Mouse (Mus musculus) forebrain, embryonic 15.5 days (tissue): ENCODE results near the gene Naip2. TPM values are rescaled to one million over a fixed set of nuclear protein-coding genes. Genes with fewer than 3 reads are reported as not detected.
"Not testable (repeated sequence)": the region's sequence is repeated elsewhere in the genome, so short reads cannot be mapped to it uniquely, and the experiment has no call there.

Source experiments
- ATAC-seq: fragments of 200-750 bp; cut with Nextera tagmentation; replicated peaks from 2 replicates; pipeline ENCODE4 v1.8.0; 2017; ENCODE audit warnings: mild to moderate bottlenecking, moderate TSS enrichment, moderate library complexity
- H3K27ac ChIP-seq: fragments of 300-500 bp; sonication (generic); replicated peaks from 2 replicates; pipeline ENCODE4 v1.5.1; 2015; ENCODE audit warnings: mild to moderate bottlenecking, inconsistent platforms
- H3K27me3 ChIP-seq: fragments of 300-500 bp; sonication (generic); 2 replicates; pipeline ENCODE4 v1.6.1; 2015; ENCODE audit warnings: inconsistent platforms
- H3K36me3 ChIP-seq: fragments of 300-500 bp; sonication (generic); 2 replicates; pipeline ENCODE4 v1.6.1; 2015; ENCODE audit warnings: mild to moderate bottlenecking, inconsistent platforms
- H3K4me1 ChIP-seq: fragments of 300-500 bp; sonication (generic); 2 replicates; pipeline ENCODE4 v1.6.1; 2015; ENCODE audit warnings: inconsistent platforms
- H3K4me2 ChIP-seq: fragments of 300-500 bp; sonication (generic); replicated peaks from 2 replicates; pipeline ENCODE4 v1.6.1; 2015; ENCODE audit warnings: mild to moderate bottlenecking, inconsistent platforms
- H3K4me3 ChIP-seq: fragments of 300-500 bp; sonication (generic); 2 replicates; pipeline ENCODE4 v1.5.1; 2015; ENCODE audit warnings: mild to moderate bottlenecking, inconsistent platforms
- H3K9ac ChIP-seq: fragments of 300-500 bp; sonication (generic); replicated peaks from 2 replicates; pipeline ENCODE4 v1.6.1; 2015; ENCODE audit warnings: mild to moderate bottlenecking, inconsistent platforms
- H3K9me3 ChIP-seq: fragments of 300-500 bp; sonication (generic); 2 replicates; pipeline ENCODE4 v1.6.1; 2016; ENCODE audit warnings: inconsistent platforms
- WGBS: fragments of 180-500 bp; shearing (Covaris S2); methylation state at CpG from one replicate; pipeline ENCODE4 v1.1.7; 2015; ENCODE audit warnings: mixed read lengths; 5-methylcytosine and 5-hydroxymethylcytosine counted together
- polyA plus RNA-seq: library from polyadenylated mRNA; unstranded; fragments of >200 nt; fragmentation: Nextera tagmentation; extraction: Ambion mirVana; gene quantifications from 2 replicates; pipeline ENCODE4 v1.2.1, GENCODE M21; 2015

The Naip2 gene
- polyA plus RNA-seq, result 0.05 TPM in 1 of 2 replicates, not detected in the other

DNA sequence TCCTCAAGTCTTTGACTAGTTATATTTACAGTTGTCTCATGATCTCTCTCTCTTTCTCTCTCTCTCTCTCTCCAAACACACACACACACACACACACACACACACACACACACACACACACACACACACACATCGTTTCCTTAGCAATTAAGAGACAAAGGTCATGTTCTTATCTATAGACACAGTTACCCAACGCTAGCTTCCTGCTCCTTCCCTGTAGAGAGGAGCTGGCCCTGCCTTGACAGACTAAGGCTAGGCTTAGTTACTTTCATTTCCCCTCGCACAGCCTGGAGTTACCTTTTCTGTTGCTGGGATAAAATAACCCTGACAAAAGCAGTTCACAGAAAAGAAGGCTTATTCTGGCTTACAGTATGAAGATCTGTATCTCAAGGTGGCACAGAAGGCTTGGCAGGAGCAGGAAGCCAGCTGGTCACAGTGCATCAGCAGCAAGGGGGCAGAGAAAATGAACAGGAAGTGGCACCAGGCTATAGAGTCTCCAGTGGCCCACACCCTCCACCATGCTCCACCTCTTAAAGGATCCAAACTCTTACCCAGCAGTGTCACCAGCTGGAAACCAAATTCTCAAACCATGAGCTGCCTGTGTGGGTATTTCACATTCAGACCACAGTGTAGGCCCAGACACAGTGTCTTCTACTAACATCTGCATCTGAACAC lies at the start of gene Naip2:
Gene Naip2 (minus strand): TSS at position 434 of the 675 bp plus-strand sequence.
- not testable (repeated sequence) for H3K4me1 ChIP-seq, H3K36me3 ChIP-seq, H3K4me3 ChIP-seq, H3K27me3 ChIP-seq, H3K4me2 ChIP-seq, H3K27ac ChIP-seq, H3K9me3 ChIP-seq, H3K9ac ChIP-seq, ATAC-seq
- 68% methylated on average over 3 of the region's 3 CpGs for WGBS

DNA sequence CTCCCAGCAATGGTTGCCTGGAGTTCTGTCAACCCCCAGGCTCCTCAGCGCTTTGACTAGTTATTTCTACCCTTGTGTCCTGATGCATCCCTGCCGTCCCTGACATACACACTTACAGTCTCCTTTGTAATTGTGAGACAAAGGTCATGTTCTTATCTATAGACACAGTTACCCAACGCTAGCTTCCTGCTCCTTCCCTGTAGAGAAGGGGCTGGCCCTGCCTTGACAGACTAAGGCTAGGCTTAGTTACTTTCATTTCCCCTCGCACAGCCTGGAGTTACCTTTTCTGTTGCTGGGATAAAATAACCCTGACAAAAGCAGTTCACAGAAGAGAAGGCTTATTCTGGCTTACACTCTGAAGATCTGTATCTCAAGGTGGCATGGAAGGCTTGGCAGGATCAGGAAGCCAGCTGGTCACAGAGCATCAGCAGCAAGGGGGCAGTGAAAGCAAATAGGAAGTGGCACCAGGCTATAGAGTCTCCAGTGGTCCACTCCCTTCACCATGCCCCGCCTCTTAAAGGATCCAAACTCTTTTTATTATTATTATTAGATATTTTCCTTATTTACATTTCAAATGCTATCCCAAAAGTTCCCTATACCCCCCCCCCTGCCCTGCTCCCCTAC lies 45.1 kb upstream of the Naip2 start:
- not testable (repeated sequence) for H3K27ac ChIP-seq, ATAC-seq, H3K27me3 ChIP-seq, H3K9ac ChIP-seq, H3K4me1 ChIP-seq, H3K9me3 ChIP-seq, H3K36me3 ChIP-seq, H3K4me2 ChIP-seq, H3K4me3 ChIP-seq
- 73% methylated on average over 5 of the region's 5 CpGs for WGBS

DNA sequence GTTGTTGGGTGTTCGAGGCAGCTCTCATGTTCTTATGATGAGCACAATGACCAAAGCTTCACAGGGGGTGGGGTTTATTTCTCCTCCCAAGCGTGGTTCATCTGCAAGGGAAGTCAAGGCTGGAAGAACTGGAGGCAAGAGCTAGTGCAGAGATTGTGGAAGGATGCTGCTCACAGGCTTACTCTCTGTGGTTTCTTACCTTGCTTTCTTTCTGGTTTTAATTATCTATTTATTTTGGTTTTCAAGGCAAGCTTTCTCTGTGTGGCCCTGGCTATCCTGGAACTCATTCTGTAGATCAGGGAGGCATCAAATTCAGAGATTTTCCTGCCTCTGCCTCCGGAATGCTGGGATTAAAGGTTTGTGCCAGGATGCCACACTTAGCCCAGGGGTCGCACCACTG lies 44.3 kb upstream of the Naip2 start, which contains the start of gene Naip5:
Gene Naip5 (minus strand): TSS at position 101 of the 400 bp plus-strand sequence.
- not testable (repeated sequence) for H3K9me3 ChIP-seq, H3K4me1 ChIP-seq, H3K36me3 ChIP-seq, ATAC-seq, H3K27ac ChIP-seq, H3K4me3 ChIP-seq, H3K9ac ChIP-seq, H3K27me3 ChIP-seq, H3K4me2 ChIP-seq
- 82% methylated on average over 4 of the region's 4 CpGs for WGBS

DNA sequence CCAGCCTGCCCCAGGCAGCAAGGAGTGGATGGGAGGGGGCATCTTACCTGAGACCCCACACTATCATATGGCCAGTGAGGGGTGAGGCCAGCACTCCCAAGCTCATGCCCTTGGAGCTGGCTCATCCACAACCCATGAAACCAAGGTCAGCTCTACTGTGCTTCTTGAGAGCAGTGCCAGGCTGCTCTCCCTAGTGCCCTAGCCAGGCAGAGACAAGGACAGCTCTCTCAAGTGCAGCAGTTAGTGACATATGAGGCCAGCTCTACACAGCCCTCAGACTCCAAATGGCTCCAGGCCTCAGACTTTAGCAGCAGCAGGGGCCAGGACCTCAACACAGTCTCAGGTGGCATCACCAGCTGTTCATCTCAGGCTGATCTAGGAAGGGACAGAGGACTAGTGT lies 41.8 kb upstream of the Naip2 start:
- Histone ChIP-seq H3K9me3 (no peaks in the 10 kb centered on the region), H3K4me1 (no peaks in the 10 kb centered on the region), H3K27me3 (no peaks in the 10 kb centered on the region), H3K4me3 (no peak overlapping the region), H3K27ac (no peak overlapping the region), H3K36me3 (no peaks in the 10 kb centered on the region), H3K4me2 (no peak overlapping the region), H3K9ac (no peak overlapping the region)
- no peak for ATAC-seq

DNA sequence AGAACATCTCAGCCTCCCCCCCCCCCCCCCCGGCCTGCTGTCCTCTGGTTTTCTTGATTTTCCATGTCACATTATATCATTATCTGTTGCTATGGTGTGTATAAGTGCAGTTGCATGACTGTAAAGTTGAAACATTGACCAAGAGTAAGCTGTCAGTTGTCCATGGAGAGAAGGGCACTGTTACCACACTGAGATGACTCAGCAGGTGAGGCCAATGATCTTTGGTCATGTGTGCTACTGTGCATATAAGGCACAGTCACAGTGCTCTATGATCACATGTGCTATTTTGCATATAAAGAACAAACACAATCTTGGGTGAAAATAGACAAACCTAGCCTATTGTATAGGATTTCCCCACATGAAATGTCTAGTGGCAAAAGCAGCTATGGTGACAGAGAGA lies 11.8 kb upstream of the Naip2 start:
- H3K4me3 ChIP-seq, H3K9me3 ChIP-seq, H3K4me2 ChIP-seq, H3K27me3 ChIP-seq, ATAC-seq, H3K9ac ChIP-seq, H3K4me1 ChIP-seq, H3K27ac ChIP-seq, H3K36me3 ChIP-seq: not testable (repeated sequence)
- WGBS, result 100% methylated on average over 1 of the region's 1 CpGs

DNA sequence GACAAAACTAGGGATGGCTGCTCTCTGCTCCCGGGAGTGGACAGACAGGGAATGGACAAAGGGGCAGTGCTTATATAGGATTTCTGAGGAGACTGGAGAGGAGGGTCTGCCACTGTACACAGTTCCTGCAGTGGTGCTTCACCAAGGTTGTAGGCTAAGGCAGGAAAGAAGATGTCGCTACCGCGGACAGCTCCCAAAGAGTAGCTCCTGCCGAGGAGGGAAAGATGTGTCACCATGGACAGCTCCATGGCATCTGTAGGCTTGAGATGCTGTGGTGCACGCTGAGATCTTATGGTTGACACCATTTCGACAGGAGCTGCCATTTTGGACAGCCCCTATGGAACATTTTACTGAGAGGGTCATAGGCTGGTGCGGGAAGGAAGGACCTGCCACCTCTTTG lies 8.6 kb upstream of the Naip2 start:
- no peaks in the 10 kb centered on the region for H3K36me3 ChIP-seq
- no peaks in the 10 kb centered on the region for H3K9me3 ChIP-seq
- H3K9ac ChIP-seq, result no peak overlapping the region
- no peak for ATAC-seq
- H3K4me3 ChIP-seq, result no peak overlapping the region
- H3K27ac ChIP-seq, result no peak overlapping the region
- H3K4me2 ChIP-seq, result no peak overlapping the region
- H3K4me1 ChIP-seq, result no peaks in the 10 kb centered on the region
- WGBS, result 31% methylated on average over 8 of the region's 8 CpGs
- no peaks in the 10 kb centered on the region for H3K27me3 ChIP-seq

DNA sequence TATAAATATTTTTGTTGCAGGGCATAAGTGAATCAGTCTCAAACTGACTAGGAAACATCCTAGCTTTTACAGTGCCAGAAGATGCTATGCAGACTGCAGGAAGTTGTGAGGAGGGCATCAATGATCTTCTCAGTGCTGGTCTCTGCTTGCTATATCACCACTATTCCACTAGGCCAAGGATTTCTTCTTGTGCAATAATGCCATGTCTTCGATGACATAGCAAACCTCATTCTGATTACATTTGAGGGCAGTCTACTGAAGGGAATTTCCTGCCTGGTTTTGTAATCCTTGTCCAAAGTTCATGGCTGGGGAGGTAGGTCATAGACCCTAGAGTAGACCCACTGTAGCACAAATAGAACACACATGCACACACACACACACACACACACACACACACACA lies 1.4 kb upstream of the Naip2 start:
- Histone ChIP-seq H3K9ac (no peak overlapping the region), H3K4me3 (no peak overlapping the region), H3K4me1 (no peaks in the 10 kb centered on the region), H3K36me3 (no peaks in the 10 kb centered on the region), H3K4me2 (no peak overlapping the region), H3K27me3 (no peaks in the 10 kb centered on the region), H3K9me3 (no peaks in the 10 kb centered on the region), H3K27ac (no peak overlapping the region)
- WGBS, result 100% methylated on average over 1 of the region's 1 CpGs
- ATAC-seq, result no peak

DNA sequence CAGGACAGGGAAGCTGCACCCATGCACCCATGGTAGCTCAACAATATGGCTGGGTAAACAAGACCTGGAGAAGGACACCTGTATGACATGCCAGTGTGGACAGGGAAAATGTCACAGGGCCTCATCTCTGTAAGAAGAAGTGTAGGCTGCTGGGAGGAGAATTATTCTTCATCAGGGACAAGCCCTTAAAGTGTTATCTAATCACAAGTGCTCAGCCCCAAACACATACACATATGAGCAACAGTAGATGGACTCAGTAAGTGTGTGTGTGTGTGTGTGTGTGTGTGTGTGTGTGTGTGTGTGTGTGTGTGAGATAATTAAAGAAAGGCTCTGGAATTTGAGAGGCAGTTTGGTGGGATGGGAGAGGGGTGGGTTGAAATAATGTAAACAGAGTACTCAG lies 1.1 kb downstream of the Naip2 start:
- Histone ChIP-seq H3K27me3 (no peaks in the 10 kb centered on the region), H3K27ac (no peak overlapping the region), H3K9ac (no peak overlapping the region), H3K4me1 (no peaks in the 10 kb centered on the region), H3K4me2 (no peak overlapping the region), H3K4me3 (no peak overlapping the region), H3K9me3 (no peaks in the 10 kb centered on the region), H3K36me3 (no peaks in the 10 kb centered on the region)
- no peak for ATAC-seq

DNA sequence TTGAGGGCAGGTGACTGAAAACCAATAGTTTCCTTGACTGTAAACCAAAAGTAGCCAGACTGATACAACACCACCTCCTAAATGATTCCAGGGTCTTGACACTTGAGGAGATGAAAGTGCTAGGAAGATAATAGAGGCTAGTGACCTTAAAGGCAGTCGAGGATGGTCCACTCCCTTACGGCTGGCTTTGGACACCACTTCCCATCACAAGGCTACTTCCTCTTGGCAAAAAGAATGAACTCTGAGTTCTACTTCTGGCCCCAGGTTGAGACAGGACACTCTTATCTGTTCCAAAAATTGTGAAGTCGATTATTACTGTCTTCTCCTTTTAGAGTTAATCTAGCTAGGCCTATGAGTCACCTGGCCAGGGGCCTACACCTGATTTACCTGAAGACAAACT lies 6.5 kb downstream of the Naip2 start:
- Histone ChIP-seq H3K4me3 (no peak overlapping the region), H3K27ac (no peak overlapping the region), H3K9me3 (no peaks in the 10 kb centered on the region), H3K9ac (no peak overlapping the region), H3K4me2 (no peak overlapping the region), H3K4me1 (no peaks in the 10 kb centered on the region), H3K36me3 (no peaks in the 10 kb centered on the region), H3K27me3 (no peaks in the 10 kb centered on the region)
- WGBS, result 83% methylated on average over 3 of the region's 3 CpGs
- ATAC-seq, result no peak

DNA sequence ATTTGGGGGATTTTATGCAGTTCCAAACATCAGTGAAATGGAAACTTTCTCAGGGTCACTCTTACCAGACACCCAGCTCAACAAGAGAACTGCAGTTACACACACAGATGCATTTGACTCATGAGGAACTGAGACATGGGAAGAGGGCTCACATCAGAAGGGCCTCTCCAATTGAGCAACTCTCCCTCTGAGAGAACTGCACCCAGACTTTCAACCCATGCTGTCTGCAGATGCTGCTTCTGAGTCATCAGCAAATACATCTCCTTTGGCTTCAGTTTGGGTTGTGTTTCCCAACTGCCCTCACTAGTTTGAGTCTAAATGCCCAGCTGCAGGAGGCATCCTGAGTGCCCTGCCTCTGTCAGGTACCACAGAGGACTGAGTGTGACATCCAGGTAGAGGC lies 18.8 kb downstream of the Naip2 start:
- not testable (repeated sequence) for H3K27me3 ChIP-seq, H3K4me1 ChIP-seq, H3K4me2 ChIP-seq, H3K4me3 ChIP-seq, ATAC-seq, H3K9ac ChIP-seq, H3K9me3 ChIP-seq, H3K27ac ChIP-seq, H3K36me3 ChIP-seq

DNA sequence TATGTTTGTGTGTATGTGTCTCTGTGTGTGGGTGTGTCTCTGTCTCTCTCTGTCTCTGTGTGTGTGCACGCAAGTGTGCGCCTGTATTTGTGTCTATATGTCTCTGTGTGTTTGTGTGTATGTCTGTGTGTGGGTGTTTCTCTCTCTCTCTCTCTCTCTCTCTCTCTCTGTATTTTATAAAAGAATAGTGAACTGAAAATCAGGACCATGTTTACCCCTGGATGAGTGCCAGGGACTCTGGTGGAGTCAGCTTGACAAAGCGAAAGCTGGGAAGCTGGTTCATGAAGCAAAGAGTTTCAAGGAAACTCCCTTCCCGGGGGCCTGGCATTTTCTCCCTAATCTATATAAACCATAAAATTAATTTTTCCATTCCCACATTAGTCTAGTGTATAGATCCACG lies 27.5 kb downstream of the Naip2 start:
- H3K4me3 ChIP-seq, H3K27me3 ChIP-seq, H3K4me2 ChIP-seq, H3K9ac ChIP-seq, H3K27ac ChIP-seq, H3K9me3 ChIP-seq, ATAC-seq, H3K4me1 ChIP-seq, H3K36me3 ChIP-seq: not testable (repeated sequence)
- WGBS, result 92% methylated on average over 4 of the region's 5 CpGs

DNA sequence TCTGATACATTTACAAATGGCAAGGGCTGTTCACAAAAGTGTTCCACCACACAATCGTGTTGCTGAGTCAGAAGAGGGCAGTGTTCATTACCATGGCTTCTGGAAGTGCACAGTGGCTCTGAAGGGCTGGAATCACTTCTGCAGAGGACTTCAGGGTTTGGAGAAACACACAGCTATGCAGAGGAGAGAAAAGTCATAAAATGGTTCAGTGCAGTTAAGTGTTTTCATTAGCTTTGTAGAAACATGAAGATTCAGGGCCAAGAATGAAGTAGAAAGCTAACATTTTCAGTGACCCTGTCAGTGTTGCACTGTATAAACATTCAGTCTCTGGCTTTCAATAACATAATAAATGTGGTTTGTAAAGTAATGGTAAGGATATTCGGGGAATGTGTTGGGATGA lies 35.5 kb downstream of the Naip2 start:
- not testable (repeated sequence) for H3K9me3 ChIP-seq, H3K4me2 ChIP-seq, H3K4me1 ChIP-seq, H3K36me3 ChIP-seq, H3K27ac ChIP-seq, H3K4me3 ChIP-seq, H3K9ac ChIP-seq, H3K27me3 ChIP-seq, ATAC-seq
- WGBS, result 80% methylated on average over 2 of the region's 2 CpGs

DNA sequence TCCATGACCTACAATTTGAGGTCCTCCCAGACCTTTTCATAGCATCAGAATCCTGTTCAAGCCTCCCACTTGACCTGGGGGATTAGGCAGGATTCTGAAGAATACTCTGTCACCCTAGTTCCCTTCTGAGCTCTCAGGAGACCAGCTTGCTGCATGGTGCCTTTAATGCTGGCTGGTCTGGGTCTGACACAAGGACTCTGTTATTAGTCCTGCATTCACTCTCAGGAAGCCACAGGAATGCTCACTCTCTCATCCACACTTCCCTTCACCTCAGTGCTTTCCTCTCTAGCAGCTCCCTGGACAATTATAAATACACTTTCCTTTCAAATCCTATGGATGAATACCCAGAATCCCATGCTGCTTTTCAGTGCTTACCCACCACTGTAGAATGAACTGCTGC lies 39.4 kb downstream of the Naip2 start:
- H3K4me3 ChIP-seq, H3K4me2 ChIP-seq, H3K4me1 ChIP-seq, H3K9ac ChIP-seq, H3K27me3 ChIP-seq, H3K36me3 ChIP-seq, H3K27ac ChIP-seq, ATAC-seq, H3K9me3 ChIP-seq: not testable (repeated sequence)
